Mouse (Mus musculus) splenic B cell, adult 2 months (primary cell): Measurements from ENCODE around the gene Gabra4.
"Not testable (repeated sequence)": the region's sequence is repeated elsewhere in the genome, so short reads cannot be mapped to it uniquely, and the experiment has no call there.

Experiments used
- DNase-seq: peaks from one replicate; pipeline ENCODE4 v3.0.0-alpha.2; 2011; ENCODE audit warnings: low read depth, low spot score
- H3K27me3 ChIP-seq: 2 replicates; pipeline ENCODE4 v1.6.1; 2012; ENCODE audit warnings: mild to moderate bottlenecking, low read length, moderate library complexity, mixed read lengths; ENCODE audit not compliant: control insufficient read depth, poor library complexity, insufficient read depth, severe bottlenecking
- H3K36me3 ChIP-seq: 2 replicates; pipeline ENCODE4 v1.6.1; 2012; ENCODE audit warnings: mild to moderate bottlenecking, low read length, moderate library complexity, mixed read lengths; ENCODE audit not compliant: control insufficient read depth, poor library complexity, insufficient read depth, severe bottlenecking

The Gabra4 gene

DNA sequence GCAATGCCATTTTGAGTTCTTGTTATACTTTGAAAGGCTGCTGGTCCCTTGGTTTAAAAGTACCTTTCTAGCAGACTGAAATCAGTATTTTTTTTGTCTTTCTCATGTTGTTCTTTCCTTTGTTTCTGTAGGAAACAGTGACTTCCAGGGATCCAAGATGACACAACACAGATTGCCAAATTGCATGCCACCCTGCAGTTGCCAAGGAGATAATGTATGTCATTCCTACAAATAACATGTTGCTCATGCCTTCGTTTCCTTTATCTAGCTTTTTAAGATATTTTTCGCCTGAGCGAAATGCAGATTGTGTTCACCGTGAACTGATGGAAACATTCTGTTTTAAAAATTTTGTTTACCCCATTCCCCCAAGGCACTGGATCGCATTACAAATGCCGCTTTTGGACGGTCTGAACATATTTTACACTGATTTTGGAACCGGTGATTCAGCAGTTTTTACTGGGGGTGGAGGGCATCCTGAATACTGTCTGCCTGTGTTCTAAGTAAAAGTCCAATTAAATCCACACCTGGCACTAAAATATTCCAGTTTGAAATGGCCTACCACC, 53.9 kb downstream of the Gabra4 start:
- Histone ChIP-seq H3K36me3 (no peaks in the 10 kb centered on the region), H3K27me3 (no peaks in the 10 kb centered on the region)
- DNase-seq = no peak

GRCm38 (mm10) chr5:71595321-71595720, 62.8 kb downstream of the Gabra4 start:
- Histone ChIP-seq H3K36me3 (no peaks in the 10 kb centered on the region), H3K27me3 (no peaks in the 10 kb centered on the region)
- no peak for DNase-seq

DNA sequence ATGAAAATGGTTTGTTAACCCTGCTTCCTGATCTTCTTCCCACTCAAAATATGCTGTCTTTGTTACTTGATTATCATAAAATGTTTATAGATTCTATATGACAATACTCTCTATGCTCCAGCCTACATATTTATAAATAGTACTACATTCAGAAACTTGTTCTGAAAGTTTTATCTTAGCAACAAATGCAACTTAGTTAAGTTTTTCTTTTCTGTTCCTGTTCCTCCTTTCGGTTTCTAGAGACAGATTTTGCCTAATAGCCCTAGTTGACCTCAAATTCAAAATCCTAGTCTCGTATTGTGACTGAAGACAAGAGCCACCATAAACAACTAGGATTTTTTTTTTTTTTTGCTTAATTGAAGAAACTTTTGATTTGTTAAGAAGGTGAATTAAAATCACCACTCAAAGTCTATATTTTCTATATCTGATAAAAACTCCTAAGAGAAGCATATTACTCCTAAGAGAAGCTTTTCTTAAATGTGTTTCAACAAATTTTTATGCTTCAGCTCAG, 64.3 kb downstream of the Gabra4 start:
- DNase-seq = no peak
- Histone ChIP-seq H3K36me3 (no peaks in the 10 kb centered on the region; the same call in 1 of the 2 replicates), H3K27me3 (no peaks in the 10 kb centered on the region)

- Histone ChIP-seq H3K36me3 (no peaks in the 10 kb centered on the region), H3K27me3 (no peaks in the 10 kb centered on the region)
- DNase-seq = no peak
Measured at GRCm38 (mm10) chr5:71571646-71572237, 86.4 kb downstream of the Gabra4 start.

- no peaks in the 10 kb centered on the region for H3K36me3 ChIP-seq
- DNase-seq = no peak
- H3K27me3 ChIP-seq = no peaks in the 10 kb centered on the region
Measured at GRCm38 (mm10) chr5:71548079-71548478, 110.0 kb downstream of the Gabra4 start, which contains the start of gene Cox7b2. TSS of gene Cox7b2 (minus strand) at chr5:71548205.

DNA sequence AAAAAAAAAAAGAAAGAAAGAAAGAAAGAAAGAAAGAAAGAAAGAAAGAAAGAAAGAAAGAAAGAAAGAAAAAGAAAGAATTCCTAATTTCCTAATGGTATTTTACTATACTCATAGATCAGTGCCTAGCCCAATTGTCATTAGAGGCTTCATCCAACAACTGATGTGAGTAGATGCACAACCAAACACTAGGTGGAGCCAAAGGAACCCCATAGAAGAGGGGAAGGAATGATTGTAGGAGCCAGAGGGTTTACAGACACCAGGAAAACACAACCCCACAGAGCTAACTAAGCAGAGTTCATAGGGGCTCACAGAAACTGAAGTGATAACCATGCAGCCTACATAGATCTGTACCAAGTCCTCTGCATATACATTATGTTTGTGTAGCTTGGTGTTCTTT, 112.6 kb downstream of the Gabra4 start:
- no peaks in the 10 kb centered on the region for H3K27me3 ChIP-seq
- H3K36me3 ChIP-seq = no peaks in the 10 kb centered on the region
- DNase-seq = no peak

- DNase-seq, H3K36me3 ChIP-seq, H3K27me3 ChIP-seq: not testable (repeated sequence)
Measured at GRCm38 (mm10) chr5:71525486-71525885, 132.6 kb downstream of the Gabra4 start.
